Mouse (Mus musculus): Measurements from ENCODE around the gene Thsd7b. TPM values are rescaled to one million over a fixed set of nuclear protein-coding genes. Genes with fewer than 3 reads are reported as not detected.
"Not testable (repeated sequence)": the region's sequence is repeated elsewhere in the genome, so short reads cannot be mapped to it uniquely, and the experiment has no call there.

Thsd7b gene
- polyA plus RNA-seq, 1 experiment from 2014 or later, result 0.33 TPM

DNA sequence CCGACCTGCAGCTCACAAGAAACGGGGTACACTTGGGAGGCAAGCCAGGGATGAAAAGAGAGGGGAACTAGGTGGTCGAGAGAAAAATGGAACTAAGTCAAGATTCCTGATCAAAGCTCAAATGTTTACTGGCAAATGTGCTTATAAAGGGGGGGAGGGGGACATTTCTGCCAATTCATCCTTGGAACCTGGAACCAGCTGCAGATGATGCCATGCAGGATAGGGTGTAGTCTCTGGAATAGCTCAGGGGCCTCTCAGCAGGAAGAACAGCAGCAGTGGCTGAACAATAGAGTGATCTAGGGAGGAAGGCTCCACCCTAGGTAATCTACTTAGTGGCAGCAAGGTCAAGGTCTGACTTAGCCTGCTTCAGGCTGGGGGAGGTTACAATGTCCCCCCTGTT, 972.5 kb downstream of the Thsd7b start:
- ATAC-seq, result no peak
- no peak for TF ChIP-seq CTCF (IDR thresholded peaks at IDR 0.05; ENCODE audit: low read depth)
- H3K27me3 ChIP-seq (replicated peaks; ENCODE audit: control insufficient read depth, insufficient read depth, low read length), result no peaks in the 10 kb centered on the region
- H3K4me2 ChIP-seq (replicated peaks; ENCODE audit: low read depth), result no peak overlapping the region
- WGBS, result 78% methylated on average over 3 of the region's 3 CpGs
- no peak overlapping the region for H3K4me3 ChIP-seq (ENCODE audit: low read depth, low read length)
- no peak overlapping the region for H3K9ac ChIP-seq (ENCODE audit: low read depth, low read length)
- H3K27ac ChIP-seq (ENCODE audit: low read depth, low read length), result no peak overlapping the region
- no peaks in the 10 kb centered on the region for H3K4me1 ChIP-seq (replicated peaks; ENCODE audit: control insufficient read depth, insufficient read depth, low read length)
- no peaks in the 10 kb centered on the region for H3K9me3 ChIP-seq (ENCODE audit: control insufficient read depth)
- H3K36me3 ChIP-seq (ENCODE audit: control insufficient read depth, insufficient read depth), result no peaks in the 10 kb centered on the region

DNA sequence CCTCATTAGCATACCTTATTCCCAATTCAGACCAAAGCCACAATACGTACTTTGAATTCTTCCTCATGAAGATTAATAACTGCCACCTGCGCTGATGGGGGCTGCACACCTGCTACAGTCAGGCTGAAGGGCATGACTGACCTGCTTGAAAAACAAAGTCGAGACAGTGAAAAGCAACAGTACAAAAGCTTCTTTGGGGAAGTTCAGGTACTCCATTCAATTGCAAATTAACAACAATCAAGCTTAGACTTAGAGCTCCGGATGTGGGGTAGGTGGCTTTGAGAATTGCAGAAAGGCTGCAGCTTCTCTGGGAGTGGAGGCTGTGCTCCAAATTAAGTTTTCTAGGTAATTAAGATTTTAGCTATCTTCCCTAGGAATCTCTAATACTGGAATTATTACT, 973.2 kb downstream of the Thsd7b start:
- not testable (repeated sequence) for H3K36me3 ChIP-seq (ENCODE audit: control insufficient read depth, insufficient read depth); ATAC-seq; H3K9ac ChIP-seq (ENCODE audit: low read depth, low read length); H3K27ac ChIP-seq (ENCODE audit: low read depth, low read length); H3K4me2 ChIP-seq (replicated peaks; ENCODE audit: low read depth); H3K4me3 ChIP-seq (ENCODE audit: low read depth, low read length); H3K27me3 ChIP-seq (replicated peaks; ENCODE audit: control insufficient read depth, insufficient read depth, low read length); H3K4me1 ChIP-seq (replicated peaks; ENCODE audit: control insufficient read depth, insufficient read depth, low read length); H3K9me3 ChIP-seq (ENCODE audit: control insufficient read depth)
- WGBS, result 90% methylated on average over 4 of the region's 4 CpGs

DNA sequence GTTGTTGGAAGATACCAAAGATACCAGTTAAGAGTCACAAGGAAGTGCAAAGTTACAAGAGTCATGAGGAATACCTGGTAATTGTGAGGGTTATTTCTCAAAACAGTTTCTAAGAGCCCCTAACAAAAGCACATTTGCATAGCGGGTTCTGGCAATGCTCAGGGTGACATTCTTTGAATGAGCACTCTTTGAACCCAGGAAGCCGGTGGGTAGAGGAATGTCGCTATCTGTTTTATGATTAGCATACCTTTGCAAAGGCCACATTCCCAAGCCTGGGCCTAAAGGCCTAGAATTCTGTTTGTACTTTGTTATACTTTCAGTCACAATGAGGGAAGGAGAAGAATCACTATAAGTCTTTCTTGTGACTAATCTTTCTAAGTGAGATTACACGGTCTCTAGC, 973.8 kb downstream of the Thsd7b start:
- not testable (repeated sequence) for H3K27me3 ChIP-seq (replicated peaks; ENCODE audit: control insufficient read depth, insufficient read depth, low read length); H3K4me2 ChIP-seq (replicated peaks; ENCODE audit: low read depth); H3K4me3 ChIP-seq (ENCODE audit: low read depth, low read length); H3K9ac ChIP-seq (ENCODE audit: low read depth, low read length); H3K9me3 ChIP-seq (ENCODE audit: control insufficient read depth); H3K4me1 ChIP-seq (replicated peaks; ENCODE audit: control insufficient read depth, insufficient read depth, low read length); ATAC-seq; H3K27ac ChIP-seq (ENCODE audit: low read depth, low read length); H3K36me3 ChIP-seq (ENCODE audit: control insufficient read depth, insufficient read depth)
- 85% methylated on average over 4 of the region's 4 CpGs for WGBS

DNA sequence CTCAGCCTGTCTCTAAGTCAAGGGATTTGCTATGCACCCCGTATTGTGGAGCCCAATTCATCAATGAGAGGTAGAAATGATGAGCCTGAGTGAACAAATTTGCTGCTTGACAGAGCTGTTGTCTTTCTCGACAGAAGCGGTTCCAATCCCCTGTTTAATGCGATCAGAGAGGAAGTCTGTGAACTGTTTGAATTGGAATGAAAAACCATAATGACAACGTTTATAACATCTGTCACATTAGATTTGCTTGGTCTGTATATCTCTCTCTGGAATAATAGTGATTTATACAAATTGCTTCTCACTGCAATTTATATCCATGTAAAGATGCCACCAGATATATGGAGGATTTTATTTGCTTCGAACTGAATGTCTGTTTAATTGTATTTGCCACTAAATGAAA, 988.9 kb downstream of the Thsd7b start:
- 57% methylated on average over 6 of the region's 6 CpGs for WGBS
- no peaks in the 10 kb centered on the region for H3K27me3 ChIP-seq (replicated peaks; ENCODE audit: control insufficient read depth, insufficient read depth, low read length)
- no peak for ATAC-seq
- no peaks in the 10 kb centered on the region for H3K36me3 ChIP-seq (ENCODE audit: control insufficient read depth, insufficient read depth)
- no peak overlapping the region for H3K4me2 ChIP-seq (replicated peaks; ENCODE audit: low read depth)
- no peak overlapping the region for H3K4me3 ChIP-seq (ENCODE audit: low read depth, low read length)
- H3K9ac ChIP-seq (ENCODE audit: low read depth, low read length), result no peak overlapping the region
- no peaks in the 10 kb centered on the region for H3K4me1 ChIP-seq (replicated peaks; ENCODE audit: control insufficient read depth, insufficient read depth, low read length)
- no peak overlapping the region for H3K27ac ChIP-seq (ENCODE audit: low read depth, low read length)
- no peaks in the 10 kb centered on the region for H3K9me3 ChIP-seq (ENCODE audit: control insufficient read depth)
- TF ChIP-seq CTCF (IDR thresholded peaks at IDR 0.05; ENCODE audit: low read depth), result no peak

Measured in intestine, postnatal 0 days (tissue).